Mouse (Mus musculus) midbrain, embryonic 16.5 days (tissue): Measurements from ENCODE around the gene Mon2. TPM values are rescaled to one million over a fixed set of nuclear protein-coding genes. Genes with fewer than 3 reads are reported as not detected.

Experiments
- ATAC-seq: fragments of 200-750 bp; cut with Nextera tagmentation; 2 replicates; pipeline ENCODE4 v1.8.0; 2017; ENCODE audit warnings: moderate TSS enrichment
- H3K27ac ChIP-seq: fragments of 300-500 bp; sonication (generic); 2 replicates; pipeline ENCODE4 v1.5.1; 2014; ENCODE audit warnings: mild to moderate bottlenecking, low read length, mixed read lengths
- H3K27me3 ChIP-seq: fragments of 300-500 bp; sonication (generic); 2 replicates; pipeline ENCODE4 v1.6.1; 2014; ENCODE audit warnings: low read depth, low read length, mixed read lengths; ENCODE audit not compliant: control insufficient read depth, insufficient read depth
- H3K36me3 ChIP-seq: fragments of 300-500 bp; sonication (generic); 2 replicates; pipeline ENCODE4 v1.6.1; 2014; ENCODE audit warnings: mild to moderate bottlenecking, low read length, moderate library complexity, mixed read lengths; ENCODE audit not compliant: control insufficient read depth, insufficient read depth
- H3K4me1 ChIP-seq: fragments of 300-500 bp; sonication (generic); 2 replicates; pipeline ENCODE4 v1.6.1; 2014; ENCODE audit warnings: mild to moderate bottlenecking, low read length, mixed read lengths; ENCODE audit not compliant: control insufficient read depth, insufficient read depth
- H3K4me2 ChIP-seq: fragments of 300-500 bp; sonication (generic); 2 replicates; pipeline ENCODE4 v1.6.1; 2014; ENCODE audit warnings: mild to moderate bottlenecking, low read length, mixed read lengths
- H3K4me3 ChIP-seq: fragments of 300-500 bp; sonication (generic); 2 replicates; pipeline ENCODE4 v1.5.1; 2014; ENCODE audit warnings: low read depth, mild to moderate bottlenecking, low read length, moderate library complexity, mixed read lengths
- H3K9ac ChIP-seq: fragments of 300-500 bp; sonication (generic); 2 replicates; pipeline ENCODE4 v1.6.1; 2014; ENCODE audit warnings: low read depth, low read length, mixed read lengths
- H3K9me3 ChIP-seq: fragments of 300-500 bp; sonication (generic); replicated peaks from 2 replicates; pipeline ENCODE4 v1.6.1; 2014; ENCODE audit warnings: mild to moderate bottlenecking, low read length, mixed read lengths; ENCODE audit not compliant: control insufficient read depth, poor library complexity, severe bottlenecking
- WGBS: fragments of 180-500 bp; shearing (Covaris S2); extraction: QIAGEN DNeasy Blood & Tissue Kit; methylation state at CpG from one replicate; pipeline ENCODE4 v1.1.7; 2014; 5-methylcytosine and 5-hydroxymethylcytosine counted together
- microRNA counts: library from miRNA; unstranded; fragments of <30 nt; microRNA quantifications from one replicate; lab custom pipeline; 2016
- microRNA-seq: library from miRNA; unstranded; fragments of <30 nt; microRNA quantifications from one replicate; pipeline ENCODE4, GENCODE M21; 2017
- polyA plus RNA-seq: library from polyadenylated mRNA; unstranded; fragments of >200 nt; fragmentation: Nextera tagmentation; extraction: Ambion mirVana; gene quantifications from 2 replicates; pipeline ENCODE4 v1.2.1, GENCODE M21; 2015

Gene Mon2
- polyA plus RNA-seq, 1 experiment from 2014 or later: 23.2 TPM

DNA sequence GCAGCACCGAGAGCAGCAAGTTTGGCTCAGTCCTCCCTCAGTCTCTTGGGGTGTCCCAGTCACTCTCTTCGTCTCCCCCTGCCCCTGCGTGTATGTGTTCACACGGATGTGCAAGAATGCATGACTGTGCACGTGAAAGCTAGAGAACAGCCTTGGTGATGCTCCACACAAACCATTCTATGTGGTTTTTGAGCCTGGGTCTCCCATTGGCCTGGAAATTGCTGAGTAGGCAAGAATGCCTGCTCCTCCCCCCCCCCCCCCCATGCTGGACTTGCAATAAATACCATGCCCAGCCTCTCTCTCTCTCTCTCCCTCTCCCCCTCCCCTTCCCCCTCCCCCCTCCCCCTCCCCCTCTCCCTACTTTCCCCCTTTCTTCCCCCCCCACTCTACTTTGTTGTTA lies 117.6 kb downstream of the Mon2 start:
- no peak for ATAC-seq
- Histone ChIP-seq H3K9ac (no peak overlapping the region), H3K4me1 (peaks cover 9% of the 10 kb centered on the region), H3K36me3 (no peaks in the 10 kb centered on the region), H3K9me3 (no peaks in the 10 kb centered on the region), H3K4me2 (no peak overlapping the region), H3K27me3 (no peaks in the 10 kb centered on the region), H3K27ac (no peak overlapping the region), H3K4me3 (no peak overlapping the region)
- 87% methylated on average over 5 of the region's 5 CpGs for WGBS

DNA sequence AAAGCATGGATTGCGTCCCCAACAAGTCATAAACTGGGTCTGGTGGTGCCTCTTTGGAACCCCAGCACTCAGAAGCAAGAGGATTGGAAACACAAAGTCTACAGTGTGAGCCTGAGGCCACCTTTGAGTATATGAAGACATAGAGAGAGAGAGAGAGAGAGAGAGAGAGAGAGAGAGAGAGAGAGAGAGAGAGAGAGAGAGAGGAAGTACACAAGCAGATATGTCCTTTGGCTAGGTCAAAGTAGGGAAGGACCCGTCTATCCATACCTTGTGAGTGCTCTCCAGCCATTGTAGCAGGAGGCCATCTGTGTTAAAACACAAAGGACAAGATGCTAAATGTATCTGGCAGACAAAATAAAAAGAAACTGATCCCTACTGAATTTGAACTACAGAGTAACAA lies 118.4 kb downstream of the Mon2 start:
- Histone ChIP-seq H3K9me3 (no peaks in the 10 kb centered on the region), H3K4me3 (no peak overlapping the region), H3K27ac (no peak overlapping the region), H3K27me3 (no peaks in the 10 kb centered on the region), H3K9ac (no peak overlapping the region), H3K4me2 (no peak overlapping the region), H3K36me3 (no peaks in the 10 kb centered on the region), H3K4me1 (0 out of 2 replicates have a peak, but pooled peaks cover 2% of the 10 kb centered on the region)
- no peak for ATAC-seq
- 82% methylated on average over 2 of the region's 2 CpGs for WGBS

DNA sequence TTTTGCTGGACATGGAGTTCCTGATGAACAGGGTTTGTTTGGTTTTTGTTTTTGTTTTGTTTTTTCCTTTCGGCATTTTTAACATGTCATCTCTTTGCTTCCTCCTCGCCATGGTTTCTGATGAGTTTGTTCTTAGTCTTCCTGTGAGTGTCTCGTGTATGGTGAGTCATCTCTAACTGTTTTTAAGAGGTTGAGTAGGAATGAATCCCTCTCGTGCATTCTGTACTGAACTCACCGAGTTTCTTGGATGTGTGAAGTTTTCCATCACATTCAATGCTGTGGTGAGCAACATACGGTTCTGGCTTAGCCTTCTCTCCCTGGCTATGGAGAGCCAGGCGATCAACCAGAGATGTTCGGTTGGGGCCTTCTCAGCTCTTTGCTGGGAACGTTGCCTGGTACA lies 122.7 kb downstream of the Mon2 start:
- no peak for ATAC-seq
- H3K9me3 ChIP-seq: no peaks in the 10 kb centered on the region
- H3K27ac ChIP-seq: no peak overlapping the region
- WGBS: 95% methylated on average over 9 of the region's 9 CpGs
- H3K4me3 ChIP-seq: no peak overlapping the region
- no peak overlapping the region for H3K9ac ChIP-seq
- H3K36me3 ChIP-seq: no peaks in the 10 kb centered on the region
- no peak overlapping the region for H3K4me2 ChIP-seq
- H3K4me1 ChIP-seq: no peaks in the 10 kb centered on the region
- no peaks in the 10 kb centered on the region for H3K27me3 ChIP-seq

DNA sequence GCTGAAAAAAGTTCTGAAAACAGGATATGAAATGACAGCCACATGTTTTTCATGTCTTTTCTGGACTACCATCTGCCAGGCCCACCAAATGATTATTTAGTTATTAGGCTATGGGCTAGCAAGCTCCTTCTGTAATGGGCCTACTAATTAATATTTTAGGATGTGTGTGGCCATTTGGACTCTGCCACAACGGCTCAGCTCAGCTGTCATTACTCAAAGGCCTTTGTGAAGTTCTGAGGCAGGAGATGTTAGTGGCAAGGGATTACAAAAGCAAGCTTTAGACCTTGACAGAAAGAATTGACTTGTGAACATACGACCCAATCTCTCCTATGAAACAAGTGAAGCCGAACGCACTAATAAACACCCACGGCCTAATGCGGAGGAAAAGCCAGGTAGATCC lies 125.3 kb downstream of the Mon2 start:
- Histone ChIP-seq H3K4me1 (no peaks in the 10 kb centered on the region), H3K27ac (no peak overlapping the region), H3K9me3 (no peaks in the 10 kb centered on the region), H3K9ac (no peak overlapping the region), H3K27me3 (no peaks in the 10 kb centered on the region), H3K4me2 (no peak overlapping the region), H3K4me3 (no peak overlapping the region), H3K36me3 (no peaks in the 10 kb centered on the region)
- ATAC-seq: no peak
- 54% methylated on average over 6 of the region's 6 CpGs for WGBS

DNA sequence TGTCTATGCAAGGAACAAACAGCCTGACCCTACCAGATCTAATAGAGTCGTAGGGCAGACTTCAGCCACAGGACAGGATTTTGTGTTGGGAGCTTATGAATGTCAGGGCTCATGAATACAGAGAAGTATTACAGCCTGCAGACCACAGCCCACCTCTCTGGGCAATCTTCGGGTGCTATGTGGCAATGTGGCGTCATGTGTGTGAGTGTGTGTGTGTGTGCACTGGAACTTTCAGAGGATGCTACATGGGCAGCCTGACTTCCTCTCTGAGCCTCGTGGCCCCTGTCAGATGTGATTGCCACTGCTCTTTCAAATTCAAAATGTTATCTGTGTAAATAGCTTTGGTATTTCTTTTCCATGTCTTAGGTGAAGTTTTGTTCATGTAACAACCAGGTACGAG lies 131.4 kb downstream of the Mon2 start:
- Histone ChIP-seq H3K9me3 (no peaks in the 10 kb centered on the region), H3K36me3 (no peaks in the 10 kb centered on the region), H3K4me3 (no peak overlapping the region), H3K4me2 (no peak overlapping the region), H3K27me3 (no peaks in the 10 kb centered on the region), H3K9ac (no peak overlapping the region), H3K4me1 (no peaks in the 10 kb centered on the region), H3K27ac (no peak overlapping the region)
- 77% methylated on average over 5 of the region's 5 CpGs for WGBS
- ATAC-seq: no peak

DNA sequence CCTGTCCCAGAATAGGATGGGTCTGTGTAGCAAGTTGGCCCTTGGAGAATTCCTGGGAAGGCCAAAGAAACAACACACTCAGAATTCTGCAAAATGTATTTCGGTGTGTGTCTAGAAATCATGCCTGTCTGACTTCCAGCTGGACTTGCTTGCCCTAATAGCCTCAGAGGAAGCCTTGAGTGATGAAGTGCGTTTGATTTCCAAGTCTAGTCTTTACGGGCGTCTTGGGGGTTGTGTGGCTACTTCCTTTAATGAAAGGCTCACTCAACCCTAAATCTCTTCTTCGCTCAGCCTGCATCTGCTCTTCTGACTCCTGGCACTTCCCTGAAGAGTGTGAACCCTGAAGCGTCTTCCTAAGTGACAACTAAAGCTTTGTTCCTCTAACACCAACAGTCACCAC lies 132.5 kb downstream of the Mon2 start:
- H3K27me3 ChIP-seq: no peaks in the 10 kb centered on the region
- H3K9ac ChIP-seq: no peak overlapping the region
- H3K36me3 ChIP-seq: no peaks in the 10 kb centered on the region
- H3K4me1 ChIP-seq: no peaks in the 10 kb centered on the region
- H3K27ac ChIP-seq: no peak overlapping the region
- WGBS: 61% methylated on average over 6 of the region's 6 CpGs
- H3K4me2 ChIP-seq: no peak overlapping the region
- H3K9me3 ChIP-seq: no peaks in the 10 kb centered on the region
- no peak for ATAC-seq
- no peak overlapping the region for H3K4me3 ChIP-seq

DNA sequence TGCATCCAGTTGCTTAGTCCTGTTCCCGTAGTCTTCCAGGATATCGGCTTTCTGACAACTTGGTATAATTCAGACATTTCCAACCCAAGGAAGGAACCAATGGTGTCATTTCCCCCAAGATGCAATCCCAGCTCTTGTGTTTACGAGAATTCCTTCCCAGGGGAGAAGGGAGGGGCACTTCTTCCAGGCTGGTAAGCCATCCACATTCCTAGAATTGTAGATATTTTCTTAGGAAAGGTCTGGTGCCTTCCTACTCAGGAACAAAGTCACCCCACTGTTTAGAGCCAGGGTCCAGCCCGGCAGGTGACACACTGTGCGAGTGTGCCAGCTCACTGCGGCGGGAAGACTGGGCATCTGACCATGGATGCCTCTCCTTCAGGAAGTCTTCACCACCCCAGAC lies 133.5 kb downstream of the Mon2 start:
- Histone ChIP-seq H3K9me3 (no peaks in the 10 kb centered on the region), H3K4me1 (no peaks in the 10 kb centered on the region), H3K4me2 (no peak overlapping the region), H3K4me3 (no peak overlapping the region), H3K9ac (no peak overlapping the region), H3K36me3 (no peaks in the 10 kb centered on the region), H3K27me3 (no peaks in the 10 kb centered on the region), H3K27ac (no peak overlapping the region)
- 85% methylated on average over 7 of the region's 7 CpGs for whole genome bisulfite sequencing
- no peak for ATAC-seq

MicroRNAs encoded within 50 kb of the gene (microRNA counts, 519-probe panel; counts per million panel counts)
- microRNA mmu-let-7i (lab: Ali Mortazavi, UCI): 3,749 counts per million, percentile 97 among the panel's probes with 10 or more counts

Small RNA genes lying within 50 kb of the gene (microRNA-seq; reads per million reads assigned to microRNA genes)
- 34,103 reads per million, percentile 99 among the genes with 10 or more reads in this experiment for gene Mirlet7i

Other genes starting within 250 kb of the Mon2 start
- 74.1 and 76.3 TPM in 2 replicates for gene Usp15, start 120.5 kb upstream of the Mon2 start, polyA plus RNA-seq
- 58.1 and 67.4 TPM in 2 replicates for gene Fam19a2, start 187.5 kb upstream of the Mon2 start, polyA plus RNA-seq